Mouse (Mus musculus) lung, postnatal 14 days (tissue): ENCODE results near the gene Proser1.

Source experiments
- DNase-seq: peaks from one replicate; pipeline ENCODE4 v3.0.0; 2021

The Proser1 gene

DNA sequence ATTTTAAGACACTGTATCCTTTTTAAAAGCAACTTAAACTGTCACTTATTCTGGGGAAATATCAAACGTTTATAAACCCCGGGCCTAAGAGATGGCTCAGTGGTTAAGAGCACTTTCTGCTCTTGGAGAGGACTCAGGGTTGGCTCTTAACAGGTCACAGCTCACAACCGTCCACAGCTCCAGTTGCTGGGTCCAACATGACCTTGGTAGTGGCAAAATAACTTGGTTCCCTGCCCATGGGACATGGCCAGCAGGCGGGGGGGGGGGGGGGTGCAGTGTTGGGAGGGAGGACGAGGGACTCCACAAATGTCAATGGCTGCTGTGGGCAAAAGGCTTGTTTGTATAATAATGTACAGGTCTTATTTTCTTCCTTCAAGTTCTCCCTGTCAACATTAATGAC, 3.9 kb downstream of the Proser1 start:
- DNase-seq, result no peak

DNA sequence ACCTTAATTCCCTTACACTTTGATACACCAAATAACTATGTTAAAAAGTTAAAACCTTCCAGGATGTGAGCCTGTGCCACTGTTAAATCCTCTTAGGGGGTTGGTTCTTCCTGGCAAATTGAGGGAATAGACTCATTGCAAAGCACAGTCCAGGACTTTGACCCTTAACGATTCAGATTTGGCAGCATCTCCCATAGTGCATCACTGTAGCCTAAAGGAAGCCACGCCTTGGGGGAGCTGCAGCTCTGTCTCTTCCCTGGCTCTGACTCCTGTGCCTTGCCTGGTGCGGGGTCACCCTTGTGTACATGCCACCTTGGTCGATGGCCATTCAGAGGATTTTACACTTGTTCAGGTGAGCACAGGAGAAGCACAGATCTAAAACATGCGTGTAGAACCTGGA, 6.2 kb downstream of the Proser1 start:
- DNase-seq, result no peak

DNA sequence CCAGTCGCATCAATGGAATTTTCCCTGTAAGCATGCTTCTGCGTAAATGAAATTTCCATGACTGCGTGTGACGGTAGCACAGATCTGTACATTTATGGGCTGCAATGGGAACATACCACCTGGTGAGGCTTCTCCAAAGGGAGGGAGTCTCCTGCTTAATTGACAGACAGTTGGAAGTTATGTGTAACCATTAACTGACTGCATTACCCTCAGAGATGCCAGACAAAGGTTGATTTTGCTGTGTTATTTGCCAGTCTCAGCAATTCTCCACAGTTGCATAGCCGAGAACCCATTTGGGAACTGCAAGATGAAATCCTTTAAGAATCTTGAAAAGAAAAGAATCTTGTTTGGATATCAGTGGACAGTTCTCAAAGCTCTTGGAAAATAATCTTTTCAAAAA, 8.6 kb downstream of the Proser1 start:
- no peak for DNase-seq

DNA sequence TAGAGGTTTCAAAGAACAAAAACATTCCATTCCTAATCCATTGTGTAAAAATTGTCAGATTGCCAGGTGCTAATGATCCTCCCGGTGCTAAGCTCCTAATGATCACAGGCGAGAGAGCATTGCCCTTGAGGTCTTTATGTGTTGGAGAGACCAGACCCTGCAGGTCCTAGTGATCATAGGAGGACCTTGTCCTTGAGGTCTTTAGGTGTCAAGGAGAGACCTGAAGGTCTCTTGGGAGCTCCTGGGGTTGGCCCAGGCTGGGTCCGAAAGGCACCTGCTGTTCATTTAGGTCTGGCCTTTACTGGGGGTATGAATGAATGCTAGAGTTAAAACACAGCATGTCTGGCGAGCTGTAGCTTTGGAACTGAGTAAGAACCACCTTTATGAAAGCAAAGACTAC, 10.7 kb downstream of the Proser1 start:
- no peak for DNase-seq

DNA sequence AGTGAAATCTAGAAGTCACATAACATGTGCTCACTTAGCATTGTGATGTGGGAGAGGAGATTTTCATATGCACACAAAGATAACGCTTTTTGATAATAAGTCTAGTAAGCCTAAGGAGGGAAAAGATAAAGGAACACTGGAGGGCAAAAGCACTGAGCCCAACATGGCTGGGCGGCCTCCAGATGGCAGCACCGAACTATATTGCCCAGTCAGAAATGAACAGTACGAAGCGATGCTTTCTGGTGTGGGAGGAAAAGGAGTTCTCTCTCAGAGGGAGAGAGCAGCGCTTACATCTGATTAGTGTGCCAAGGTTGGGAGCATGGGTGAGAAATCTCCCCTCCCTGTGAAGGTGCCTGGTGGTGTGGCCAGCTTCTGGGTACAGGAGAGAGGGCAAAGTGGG, 12.4 kb downstream of the Proser1 start:
- DNase-seq, result peak; percentile 50

DNA sequence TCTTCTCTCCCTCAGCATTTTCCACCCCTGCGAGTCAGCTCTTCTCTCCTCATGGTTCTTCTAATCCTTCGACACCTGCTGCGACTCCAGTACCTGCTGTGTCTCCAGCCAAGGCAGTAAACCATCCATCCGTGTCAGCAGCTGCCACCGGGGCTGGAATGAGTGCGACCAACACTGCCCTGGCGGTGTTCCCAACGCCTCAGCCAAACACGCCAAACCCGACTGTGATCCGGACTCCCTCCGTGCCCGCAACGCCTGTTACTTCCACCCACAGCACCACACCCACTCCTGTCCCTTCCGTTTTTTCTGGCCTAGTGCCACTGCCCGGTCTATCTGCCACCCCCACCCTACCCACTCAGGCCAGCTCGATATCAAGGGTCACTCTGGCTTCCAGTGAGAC, 14.0 kb downstream of the Proser1 start:
- no peak for DNase-seq

DNA sequence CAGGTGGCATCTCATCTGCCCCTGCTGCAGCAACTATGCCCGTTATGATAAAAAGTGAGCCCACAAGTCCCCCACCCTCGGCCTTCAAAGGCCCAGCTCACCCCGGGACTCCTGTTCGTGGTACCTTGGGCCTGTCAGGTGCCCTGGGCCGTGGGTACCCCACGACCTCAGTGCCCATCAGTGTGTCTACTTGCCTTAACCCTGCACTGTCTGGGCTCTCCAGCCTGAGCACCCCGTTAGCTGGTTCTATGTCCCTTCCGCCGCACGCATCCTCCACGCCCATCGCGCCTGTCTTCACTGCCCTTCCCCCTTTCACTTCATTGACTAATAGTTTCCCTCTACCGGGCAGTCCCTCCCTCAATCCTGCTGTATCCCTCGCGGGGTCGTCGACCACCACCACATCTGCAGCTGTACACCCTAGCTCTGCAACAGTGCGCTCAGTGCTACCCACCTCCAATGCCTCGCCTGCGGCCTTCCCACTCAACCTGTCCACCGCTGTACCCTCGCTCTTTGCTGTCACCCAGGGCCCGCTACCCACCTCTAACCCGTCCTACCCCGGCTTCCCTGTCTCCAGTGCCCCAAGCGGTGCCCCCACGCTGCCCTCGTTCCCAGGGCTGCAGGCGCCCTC, 15.1 kb downstream of the Proser1 start:
- no peak for DNase-seq

DNA sequence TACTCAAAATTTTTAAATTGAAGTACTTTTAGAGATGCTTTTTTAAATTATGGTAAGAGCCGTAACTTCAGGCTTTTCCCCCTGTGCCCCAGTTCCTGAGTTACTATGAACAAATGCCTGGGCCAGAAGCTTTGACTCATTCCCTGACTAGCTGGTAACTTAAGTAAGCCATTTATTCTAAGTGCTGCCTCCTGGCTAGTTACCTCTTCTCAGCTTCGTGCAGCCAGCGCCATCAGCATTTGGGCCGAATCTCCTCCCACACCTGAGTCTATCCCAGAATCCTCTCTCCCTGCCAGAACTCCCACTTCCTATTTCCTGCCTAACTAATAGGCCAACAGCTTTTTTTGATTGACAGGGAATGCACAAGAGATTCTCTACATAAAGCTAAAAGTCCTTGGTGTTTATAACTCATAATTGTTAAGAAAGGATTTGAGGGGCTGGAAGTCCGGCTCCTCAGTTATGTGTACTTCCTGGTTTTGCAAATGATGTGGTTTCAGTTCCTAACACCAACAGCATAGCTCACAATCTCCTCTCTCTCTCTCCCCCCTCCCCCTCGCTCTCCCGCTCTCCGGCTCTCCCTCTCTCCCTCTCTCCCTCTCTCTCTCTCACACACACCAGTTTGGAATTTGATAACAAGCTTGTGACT, 20.1 kb downstream of the Proser1 start:
- DNase-seq, result no peak

DNA sequence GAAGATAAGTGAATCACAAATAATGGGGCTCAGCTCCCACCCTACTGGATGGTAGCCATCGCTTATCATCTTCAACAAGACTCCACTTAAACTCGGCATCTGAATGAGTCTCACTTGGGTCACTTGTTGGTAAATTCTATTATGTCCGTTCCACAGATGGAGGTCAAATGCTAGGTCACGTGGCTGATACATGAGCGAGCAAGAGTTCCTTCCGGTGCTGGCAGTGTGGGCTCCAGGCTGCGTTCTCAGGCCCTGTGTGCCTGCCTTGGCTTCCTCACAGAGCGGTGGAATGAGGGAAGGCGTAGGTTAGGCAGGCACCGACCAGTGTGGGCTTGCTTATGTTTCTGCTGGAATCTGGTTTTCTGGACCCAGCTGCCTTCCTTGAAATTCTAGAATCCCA, 23.1 kb downstream of the Proser1 start:
- no peak for DNase-seq

DNA sequence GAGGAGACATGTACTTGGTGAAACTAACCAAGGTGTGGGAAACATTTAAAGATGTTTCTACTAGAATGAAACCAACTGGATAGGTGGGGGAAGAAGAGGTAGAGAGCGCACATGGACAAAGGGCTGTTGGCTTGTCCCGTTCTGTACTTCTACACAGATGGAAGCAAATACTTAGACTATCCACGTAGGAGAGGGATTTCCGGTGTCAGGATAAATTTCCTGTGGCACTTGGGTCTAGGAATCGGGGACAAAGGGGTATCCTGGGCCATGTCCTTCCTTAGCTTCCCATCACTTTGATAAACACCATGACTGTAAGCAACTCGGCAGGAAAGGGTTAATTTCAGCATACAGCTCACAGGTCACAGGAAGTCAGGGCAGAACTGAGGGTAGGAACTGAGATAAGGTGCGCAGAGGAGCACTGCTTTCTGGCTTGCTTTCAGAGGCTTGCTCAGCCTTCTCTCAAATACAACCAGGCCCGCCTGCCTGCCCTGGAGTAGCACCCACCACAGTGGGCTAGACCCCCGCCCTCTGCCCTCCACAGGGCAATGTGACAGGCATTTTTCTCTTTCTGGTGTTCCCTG, 23.6 kb downstream of the Proser1 start:
- DNase-seq, result no peak

DNA sequence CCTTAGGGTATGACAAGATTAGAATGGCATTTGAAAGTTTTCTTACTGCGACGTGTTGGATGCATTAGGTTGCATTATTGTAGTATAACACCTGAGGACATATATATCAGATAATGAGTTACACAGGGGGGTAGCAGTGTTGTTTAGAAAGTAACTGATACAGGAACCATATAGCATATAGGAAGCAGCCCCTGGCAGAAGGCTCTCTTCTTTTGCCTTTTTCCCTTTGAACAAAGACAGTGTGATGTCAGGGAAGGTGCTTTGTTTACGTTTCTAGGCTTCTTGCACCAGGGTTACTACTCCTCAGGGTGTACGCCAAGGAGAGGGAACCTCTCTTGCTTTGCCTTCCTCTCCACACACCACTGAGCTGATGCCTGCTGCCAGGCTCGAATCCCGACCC, 24.9 kb downstream of the Proser1 start, which contains the start of gene Stoml3:
TSS of gene Stoml3 (plus strand) at position 301 of the 400 bp plus-strand sequence.
- no peak for DNase-seq

DNA sequence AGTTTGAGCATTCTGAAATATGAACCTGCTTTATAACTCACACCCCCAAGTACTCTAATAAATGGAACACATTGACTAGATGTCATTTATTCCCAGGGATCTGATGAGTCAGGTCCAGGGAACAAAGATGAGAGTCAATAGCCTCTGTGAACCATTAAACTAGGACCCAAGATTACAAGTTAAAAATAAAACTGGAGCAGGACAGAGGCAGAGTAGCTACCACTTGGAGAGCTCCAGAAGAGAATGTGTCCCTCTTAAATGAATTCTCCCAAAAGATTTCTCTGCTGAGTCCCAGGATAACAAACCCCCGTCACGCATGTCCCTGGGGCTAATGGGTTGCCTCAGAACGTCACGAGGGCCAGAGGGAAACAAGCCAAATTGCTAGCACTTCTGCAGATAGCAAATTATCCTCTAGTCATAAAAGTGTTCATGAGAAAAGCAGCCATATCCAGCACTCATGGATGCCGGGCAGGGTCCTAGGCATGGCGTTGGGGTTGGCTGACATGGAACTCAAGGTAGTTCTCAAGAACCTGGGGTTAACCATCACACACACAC, 35.0 kb downstream of the Proser1 start:
- DNase-seq, result no peak

DNA sequence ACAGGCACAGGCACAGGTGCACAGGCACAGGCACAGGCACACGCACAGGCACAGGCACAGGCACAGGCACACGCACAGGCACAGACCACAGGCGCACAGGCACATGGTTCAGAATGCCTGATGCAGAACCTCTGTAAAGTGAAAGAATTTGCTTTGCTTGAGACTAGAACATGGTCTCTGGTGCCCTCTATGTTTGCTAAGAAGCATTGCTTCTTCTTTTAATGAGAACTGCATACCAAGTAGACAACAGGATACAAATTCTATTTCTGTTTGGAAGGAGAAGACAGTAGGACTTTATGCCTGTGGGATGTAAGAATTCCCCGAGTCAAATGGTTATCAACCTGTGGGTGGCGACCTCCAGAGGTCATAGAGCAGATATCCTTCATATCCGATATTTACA, 39.0 kb downstream of the Proser1 start:
- no peak for DNase-seq

DNA sequence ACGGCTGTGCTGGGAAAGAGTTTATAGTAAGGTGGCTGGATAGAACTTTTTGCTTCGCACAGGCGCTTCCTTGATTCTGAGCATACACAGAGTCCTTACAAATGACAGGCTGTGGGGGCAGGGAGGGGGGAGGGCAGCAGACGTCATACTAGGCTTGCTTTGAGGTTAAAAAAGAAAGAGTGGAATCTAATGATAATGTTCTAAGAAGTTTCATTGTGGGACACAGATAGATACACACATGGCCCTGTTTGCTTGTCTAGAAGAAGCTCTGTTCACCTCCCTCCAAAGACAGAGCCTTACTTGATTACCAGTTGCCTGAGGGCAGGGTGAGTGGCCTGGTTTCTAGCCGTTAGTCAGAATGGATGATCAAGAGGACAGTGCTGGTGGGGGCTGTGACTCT, 49.6 kb downstream of the Proser1 start:
- no peak for DNase-seq

DNA sequence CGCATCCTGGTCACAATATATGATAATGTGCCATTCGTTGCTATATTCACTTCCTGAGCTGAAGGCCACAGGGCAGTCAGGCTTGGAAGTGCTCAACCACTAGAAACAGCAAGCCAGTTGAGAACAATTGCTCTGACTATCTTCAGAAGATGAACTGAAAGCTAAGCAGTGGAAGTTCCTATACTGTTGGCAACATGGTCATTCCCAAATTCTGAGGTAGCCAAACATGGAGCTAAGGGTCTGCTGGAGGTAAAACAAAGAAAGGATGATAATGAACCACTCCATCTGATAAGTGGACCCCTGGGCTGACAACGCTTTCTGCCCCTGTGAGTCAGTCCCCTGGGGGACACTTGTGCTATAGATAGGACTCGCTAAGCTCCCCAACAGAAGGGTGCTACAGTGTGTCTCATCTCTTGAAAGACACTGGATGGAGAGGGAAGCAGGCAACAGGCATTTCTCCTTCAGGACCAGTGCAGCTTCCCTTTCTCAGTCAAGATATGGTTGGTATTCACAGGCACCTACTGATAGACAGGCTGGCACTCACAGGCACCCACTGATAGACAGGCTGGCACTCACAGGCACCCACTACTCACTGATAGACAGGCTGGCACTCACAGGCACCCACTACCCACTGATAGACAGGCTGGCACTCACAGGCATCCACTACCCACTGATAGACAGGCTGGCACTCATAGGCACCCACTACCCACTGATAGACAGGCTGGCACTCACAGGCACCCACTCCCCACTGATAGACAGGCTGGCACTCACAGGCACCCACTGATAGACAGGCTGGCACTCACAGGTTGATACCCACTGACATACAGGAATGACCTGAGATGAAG, 51.0 kb downstream of the Proser1 start:
- no peak for DNase-seq

DNA sequence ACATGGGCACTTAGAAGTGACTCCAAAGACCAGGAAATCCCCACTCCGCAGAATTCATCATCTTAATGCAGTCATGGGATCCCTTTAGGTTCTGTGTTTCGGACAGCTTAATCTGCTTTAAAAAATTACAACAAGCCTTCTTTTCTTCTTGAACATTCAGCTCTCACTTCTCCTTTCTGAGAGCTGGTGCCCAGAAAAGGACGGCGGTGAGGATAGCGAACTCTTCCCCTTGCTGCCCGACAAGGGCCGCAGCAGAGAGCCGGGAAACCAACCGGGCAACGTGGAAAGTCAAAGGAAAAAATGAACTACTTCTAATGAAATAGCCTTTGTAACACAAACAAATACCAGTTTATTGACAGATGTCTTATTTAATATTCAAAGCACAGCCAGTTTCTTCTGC, 59.3 kb downstream of the Proser1 start:
- no peak for DNase-seq

DNA sequence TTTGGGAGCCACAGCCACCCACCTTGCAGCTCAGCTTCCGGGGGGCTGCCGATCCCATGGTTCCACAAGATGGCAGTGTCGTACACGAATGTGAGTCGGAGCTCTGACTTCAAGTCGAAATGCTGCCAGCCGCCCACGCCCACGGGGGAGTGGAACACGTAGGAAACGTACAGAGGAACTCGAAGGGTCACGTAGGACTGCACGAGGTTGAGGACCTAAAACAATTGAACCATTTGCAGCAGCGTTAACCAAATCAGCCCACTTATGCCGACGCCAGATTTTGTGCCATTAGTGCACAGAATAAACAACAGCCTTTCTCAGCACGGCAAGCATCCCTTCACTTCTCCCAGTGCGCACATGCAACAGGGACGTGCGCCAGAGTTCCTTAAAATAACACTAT, 62.3 kb downstream of the Proser1 start:
- peak; percentile 78 for DNase-seq

DNA sequence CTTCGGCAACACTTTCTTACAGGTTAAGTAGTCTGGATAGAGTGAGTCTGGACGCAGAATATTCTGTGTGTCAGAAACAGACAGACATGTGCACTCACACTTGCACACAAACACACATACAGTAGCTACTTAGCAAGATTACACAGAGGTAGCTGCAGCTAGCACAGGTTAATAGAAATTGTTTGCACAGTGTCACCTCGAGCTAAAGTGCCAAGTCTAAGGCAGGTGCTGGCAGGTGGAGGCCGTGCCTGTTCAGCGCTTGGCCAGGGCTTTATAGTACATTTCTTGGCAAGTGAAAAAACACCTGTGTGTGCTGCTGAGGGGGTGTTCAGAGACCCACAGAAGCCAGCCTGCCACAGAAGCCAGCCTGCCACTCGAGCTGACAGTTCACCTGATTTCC, 66.8 kb downstream of the Proser1 start:
- no peak for DNase-seq
